ENCODE assay signal across 9 mouse cellular contexts in the genomic region with DNA sequence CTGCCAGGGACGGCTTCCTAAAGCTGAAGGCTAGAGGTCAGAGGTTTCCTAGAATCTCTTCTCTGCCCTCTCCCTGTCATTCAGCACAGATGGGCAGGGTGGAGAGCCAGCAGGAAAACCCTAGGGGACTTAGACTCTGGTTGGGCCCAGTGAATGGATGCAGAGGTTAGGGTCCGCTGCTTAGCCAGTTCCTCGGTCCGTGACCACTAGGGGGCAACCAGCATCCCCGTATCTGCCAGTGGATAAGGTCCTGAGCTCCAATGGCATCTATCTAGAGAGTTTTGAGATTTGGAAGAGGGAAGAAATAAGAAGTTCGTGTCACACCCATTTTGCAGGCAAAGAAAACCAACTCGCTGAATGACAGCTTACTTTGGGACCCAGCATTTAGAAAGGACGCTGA.
A peak's percentile ranks its signal among the peaks of the same experiment; 100 is the strongest.
DNase-seq lines count a peak whose midpoint lies in the region; ATAC-seq and TF ChIP-seq lines count a peak whose summit lies in the region.
"Had no signal": no experiment of that assay in that cellular context is flagged by ENCODE, and none has a peak within 500 bp of the region (broad histone marks: within the 10 kb centered on the region; RNA-seq: fewer than 3 reads in every experiment).

No protein-coding gene starts in this region.

- peak; percentile 10 to 45 (median 20); a peak in 4 of 6 replicates for TF ChIP-seq CTCF in MEL (IDR thresholded peaks at IDR 0.05 in 2 of 3, conservative IDR thresholded peaks at IDR 0.05 in 1 of 3; ENCODE audit: control insufficient read depth in 1 of 3, insufficient read depth in 1 of 3, low read depth in 2 of 3, low read length in 3 of 3, poor library complexity in 1 of 3, severe bottlenecking in 1 of 3)
- TF ChIP-seq CTCF in cerebellum, adult 2 months (IDR thresholded peaks at IDR 0.05; ENCODE audit: borderline replicate concordance, insufficient read depth, low read depth, low read length), result peak; percentile 73
- TF ChIP-seq CTCF in midbrain, postnatal 0 days (IDR thresholded peaks at IDR 0.05), result peak; percentile 83

- H3K27ac ChIP-seq in MEL (ENCODE audit: control insufficient read depth, low read depth, low read length), result no peak overlapping the region
- H3K27ac ChIP-seq in cerebellum, adult 2 months (ENCODE audit: insufficient read depth, low read length), result no peak overlapping the region
- H3K27ac ChIP-seq in midbrain, postnatal 0 days (ENCODE audit: low read depth, low read length), result no peak overlapping the region
- H3K27ac ChIP-seq: heart, embryonic 13.5 days had no signal

- no peak for TF ChIP-seq EP300 in MEL (IDR thresholded peaks at IDR 0.05; ENCODE audit: low read depth in 1 of 2, low read length in 2 of 2)

- peak; percentile 10 for TF ChIP-seq RAD21 in MEL (IDR thresholded peaks at IDR 0.05; ENCODE audit: low read depth, low read length)

- 31% methylated on average over 8 of the region's 8 CpGs for WGBS in cerebellum, adult 2 months
- 23% methylated on average over 8 of the region's 8 CpGs for WGBS in midbrain, postnatal 0 days

- H3K79me2 ChIP-seq in MEL (ENCODE audit: control insufficient read depth, insufficient read depth, low read length, poor library complexity), result no peaks in the 10 kb centered on the region

- no peaks in the 10 kb centered on the region for H3K9me3 ChIP-seq in MEL (replicated peaks; ENCODE audit: insufficient read depth, low read length)
- H3K9me3 ChIP-seq in midbrain, postnatal 0 days (ENCODE audit: low read length), result peaks cover 6% of the 10 kb centered on the region; the same call in 1 of the 2 replicates

- intact Hi-C loops in gastrocnemius, postnatal 36 days (cut with DNase I), result loop anchor here (2.0 kb wide), 1 partner anchor 245 kb away; no protein-coding TSS in a partner anchor

- H3K4me2 ChIP-seq in midbrain, postnatal 0 days (ENCODE audit: low read depth, low read length, poor library complexity, severe bottlenecking), result no peak overlapping the region
- H3K4me2 ChIP-seq: heart, embryonic 13.5 days had no signal

- no peaks in the 10 kb centered on the region for H3K4me1 ChIP-seq in MEL (ENCODE audit: control insufficient read depth in 1 of 2, insufficient read depth in 2 of 2, low read length in 2 of 2)
- no peaks in the 10 kb centered on the region for H3K4me1 ChIP-seq in cerebellum, adult 2 months (ENCODE audit: control insufficient read depth, insufficient read depth, low read length)
- peaks cover 5% of the 10 kb centered on the region; the same call in 1 of the 2 replicates for H3K4me1 ChIP-seq in midbrain, postnatal 0 days (ENCODE audit: insufficient read depth, low read length)
- H3K4me1 ChIP-seq: heart, embryonic 13.5 days had no signal

- DNase-seq in gastrocnemius, adult 18-20 months (ENCODE audit: low spot score), result peak; percentile 51
- no peak for DNase-seq in gastrocnemius, postnatal 25 days
- peak; percentile 6 for DNase-seq in MEL (ENCODE audit: low read depth, low spot score)
- peak; percentile 38 to 56 for DNase-seq in cerebellum, adult 2 months
- DNase-seq in gastrocnemius, postnatal 36 days, result peak; percentile 45
- DNase-seq in layer of hippocampus, postnatal 10 days (ENCODE audit: low spot score in 2 of 2), result peak; percentile 65 to 72
- DNase-seq in midbrain, postnatal 0 days (ENCODE audit: low spot score), result peak; percentile 69
- DNase-seq in testis, postnatal 14 days (ENCODE audit: low spot score), result peak; percentile 23

- no peaks in the 10 kb centered on the region for H3K27me3 ChIP-seq in MEL (ENCODE audit: control insufficient read depth in 1 of 2, insufficient read depth in 2 of 2, low read length in 2 of 2)
- no peaks in the 10 kb centered on the region for H3K27me3 ChIP-seq in cerebellum, adult 2 months (ENCODE audit: control insufficient read depth, insufficient read depth, low read length)
- no peaks in the 10 kb centered on the region for H3K27me3 ChIP-seq in midbrain, postnatal 0 days (ENCODE audit: insufficient read depth, low read length)
- H3K27me3 ChIP-seq: heart, embryonic 13.5 days had no signal

- ATAC-seq in midbrain, postnatal 0 days (ENCODE audit: low FRiP score), result no peak

- H3K36me3 ChIP-seq in MEL (ENCODE audit: control insufficient read depth in 1 of 2, insufficient read depth in 2 of 2, low read length in 2 of 2), result no peaks in the 10 kb centered on the region
- H3K36me3 ChIP-seq in midbrain, postnatal 0 days (ENCODE audit: insufficient read depth, low read length), result no peaks in the 10 kb centered on the region
- H3K36me3 ChIP-seq: heart, embryonic 13.5 days had no signal

- H3K4me3 ChIP-seq in MEL (ENCODE audit: control insufficient read depth in 1 of 2, insufficient read depth in 1 of 2, low read depth in 2 of 2, low read length in 2 of 2), result no peak overlapping the region
- no peak overlapping the region for H3K4me3 ChIP-seq in cerebellum, adult 2 months (replicated peaks; ENCODE audit: insufficient read depth, low read depth, low read length)
- H3K4me3 ChIP-seq in midbrain, postnatal 0 days (ENCODE audit: low read depth, low read length), result no peak overlapping the region
- H3K4me3 ChIP-seq: heart, embryonic 13.5 days had no signal

- H3K9ac ChIP-seq in MEL (ENCODE audit: control insufficient read depth, low read depth, low read length, poor library complexity, severe bottlenecking), result no peak overlapping the region
- H3K9ac ChIP-seq in midbrain, postnatal 0 days (replicated peaks; ENCODE audit: low read length, poor library complexity, severe bottlenecking), result no peak overlapping the region
- H3K9ac ChIP-seq: heart, embryonic 13.5 days had no signal

- no peak for TF ChIP-seq POLR2A in MEL (IDR thresholded peaks at IDR 0.05; ENCODE audit: control insufficient read depth in 1 of 2, insufficient read depth in 1 of 2, low read depth in 1 of 2, low read length in 2 of 2, poor library complexity in 1 of 2)
- no peak for TF ChIP-seq POLR2A in cerebellum, adult 2 months (IDR thresholded peaks at IDR 0.05; ENCODE audit: borderline replicate concordance, insufficient read depth, low read length)

TF ChIP-seq in MEL, 35 proteins besides CTCF, POLR2A, EP300 and RAD21:
- no peak for TF ChIP-seq ZMIZ1 (IDR thresholded peaks at IDR 0.05; ENCODE audit: low read depth, low read length)
- TF ChIP-seq SMC3 (IDR thresholded peaks at IDR 0.05; ENCODE audit: low read depth, low read length), result peak; percentile 20; the same call in 1 of the 2 replicates
- no peak for TF ChIP-seq TCF12 (IDR thresholded peaks at IDR 0.05; ENCODE audit: low read depth, low read length)
- TF ChIP-seq NELFE (IDR thresholded peaks at IDR 0.05; ENCODE audit: low read depth, low read length), result no peak
- no peak for TF ChIP-seq ETS1 (IDR thresholded peaks at IDR 0.05; ENCODE audit: low read depth, low read length)

Comparison
In these comparisons a context has a peak if more than half of its experiments do, and no peak if none do; other contexts are left out.
1. CTCF ChIP-seq: peak in every context shown above with its lines; median percentile 83 in midbrain, postnatal 0 days; 73 in cerebellum, adult 2 months; 20 in MEL.